Mouse (Mus musculus): ENCODE data around the gene Arfgap2. TPM values are rescaled to one million over a fixed set of nuclear protein-coding genes. Genes with fewer than 3 reads are reported as not detected.

Arfgap2 gene
- total and polyA plus RNA-seq, 3 experiments: 35.0 to 58.2 (median 54.7) TPM

GRCm38 (mm10) chr2:91256256-91257125, 8.3 kb upstream of the Arfgap2 start:
- WGBS: under 1% methylated on average over 52 of the region's 52 CpGs
- peaks cover 2% of the 10 kb centered on the region; the same call in 1 of the 2 replicates for H3K27me3 ChIP-seq (ENCODE audit: control insufficient read depth, insufficient read depth, low read length)
- H3K4me1 ChIP-seq (ENCODE audit: control insufficient read depth, insufficient read depth, low read length): peaks cover 2% of the 10 kb centered on the region
- intact Hi-C loops (cut with DNase I): loop anchor here (2.0 to 5.0 kb wide), 2 partner anchors 20 to 139 kb away; partner anchors contain the start of genes Ddb2 and Mybpc3
- H3K9ac ChIP-seq (ENCODE audit: low read depth, low read length): peak overlapping the region; percentile 93
- H3K79me2 ChIP-seq (replicated peaks; ENCODE audit: control insufficient read depth, insufficient read depth, low read length): peaks cover 2% of the 10 kb centered on the region
- no peak for TF ChIP-seq EP300 (IDR thresholded peaks at IDR 0.05; ENCODE audit: insufficient read depth, low read depth, low read length)
- TF ChIP-seq POLR2A (IDR thresholded peaks at IDR 0.05; ENCODE audit: insufficient read depth, low read depth, low read length): peak; percentile 20; the same call in 1 of the 2 replicates
- no peak for TF ChIP-seq CTCF (IDR thresholded peaks at IDR 0.05)
- H3K27ac ChIP-seq: peak overlapping the region; percentile 91
- peak; percentile 82 to 84 for DNase-seq
- H3K4me3 ChIP-seq: peak overlapping the region; percentile 75
- H3K36me3 ChIP-seq (ENCODE audit: control insufficient read depth, insufficient read depth, low read length): no peaks in the 10 kb centered on the region

DNA sequence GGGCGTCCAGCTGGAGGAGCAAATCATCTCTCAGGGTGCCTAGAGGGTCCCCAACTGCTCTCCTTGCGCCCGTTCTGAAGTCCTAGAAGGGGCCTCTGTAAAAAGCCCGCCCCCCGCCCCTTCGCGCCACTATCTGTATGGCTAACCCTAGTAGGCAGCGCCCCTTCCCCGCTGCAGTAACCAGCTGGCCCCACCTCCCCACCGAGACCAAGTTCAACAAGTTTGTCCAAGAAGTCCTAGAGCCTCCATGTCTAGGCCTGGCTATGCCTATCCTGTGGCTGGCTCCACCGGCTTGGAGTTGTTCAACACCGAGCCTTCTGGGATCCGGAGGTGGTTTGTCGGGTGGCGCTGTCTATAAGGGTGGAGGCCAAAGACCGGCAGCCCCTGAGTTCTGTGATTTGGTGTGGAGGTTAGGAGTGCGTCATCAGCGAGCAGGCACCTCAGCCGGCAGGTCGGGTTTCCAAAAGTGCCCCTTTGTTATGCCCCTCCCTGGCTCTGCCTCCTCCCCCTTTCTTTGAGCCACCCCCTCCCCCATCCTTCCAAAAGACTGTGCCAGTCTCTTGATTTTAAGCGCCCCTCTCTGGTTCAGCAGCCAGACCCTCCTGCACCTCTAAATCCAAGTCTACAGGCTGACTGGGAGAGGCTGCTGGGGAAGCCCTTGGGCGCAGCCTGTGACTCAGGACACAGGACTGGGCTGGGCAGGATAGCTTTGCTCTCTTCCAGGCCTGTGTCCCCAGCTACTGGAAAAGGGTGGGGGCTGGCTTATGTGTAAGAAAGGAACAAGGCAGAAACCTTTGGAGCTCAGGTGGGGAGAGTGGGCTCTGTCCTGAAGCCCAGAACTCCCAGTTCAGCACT, 7.4 kb upstream of the Arfgap2 start:
- Histone ChIP-seq H3K9ac (ENCODE audit: low read depth, low read length) (peak overlapping the region; percentile 93), H3K79me2 (replicated peaks; ENCODE audit: control insufficient read depth, insufficient read depth, low read length) (peaks cover 2% of the 10 kb centered on the region), H3K36me3 (ENCODE audit: control insufficient read depth, insufficient read depth, low read length) (no peaks in the 10 kb centered on the region), H3K4me3 (peak overlapping the region; percentile 75), H3K27ac (peak overlapping the region; percentile 91), H3K4me1 (ENCODE audit: control insufficient read depth, insufficient read depth, low read length) (no peaks in the 10 kb centered on the region; the same call in 1 of the 2 replicates), H3K27me3 (ENCODE audit: control insufficient read depth, insufficient read depth, low read length) (peaks cover 2% of the 10 kb centered on the region; the same call in 1 of the 2 replicates)
- DNase-seq: peak; percentile 44 to 55
- intact Hi-C loops (cut with DNase I): loop anchor here (2.0 to 5.0 kb wide), 2 partner anchors 21 to 140 kb away; partner anchors contain the start of genes Ddb2 and Mybpc3
- TF ChIP-seq POLR2A (IDR thresholded peaks at IDR 0.05; ENCODE audit: insufficient read depth, low read depth, low read length): 0 out of 2 replicates have a peak, but pooled peaks have one; percentile 5
- TF ChIP-seq CTCF (IDR thresholded peaks at IDR 0.05): no peak
- WGBS: 6% methylated on average over 22 of the region's 22 CpGs

DNA sequence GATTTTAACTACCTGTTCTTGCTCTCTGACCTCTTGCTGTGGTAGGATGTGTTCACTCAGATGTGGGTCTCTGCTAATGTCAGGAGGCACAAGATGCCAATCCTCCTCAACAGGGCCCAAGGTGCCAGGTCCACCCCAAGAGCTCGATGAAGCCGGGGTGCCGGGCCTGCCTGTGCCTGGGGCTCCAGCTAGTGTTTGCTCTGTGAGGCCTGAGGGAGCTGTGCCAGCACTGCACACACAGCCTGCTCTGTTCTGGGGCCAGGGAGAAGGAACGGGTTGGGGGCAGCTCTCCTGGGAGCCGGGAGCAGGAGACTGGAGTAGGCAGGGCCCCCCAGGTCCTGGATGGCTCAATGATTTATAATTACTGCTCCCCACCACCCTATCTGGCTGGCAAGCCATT, 6.7 kb upstream of the Arfgap2 start:
- peaks cover 2% of the 10 kb centered on the region for H3K79me2 ChIP-seq (replicated peaks; ENCODE audit: control insufficient read depth, insufficient read depth, low read length)
- H3K4me3 ChIP-seq: peak overlapping the region; percentile 75
- no peaks in the 10 kb centered on the region for H3K36me3 ChIP-seq (ENCODE audit: control insufficient read depth, insufficient read depth, low read length)
- no peaks in the 10 kb centered on the region; the same call in 1 of the 2 replicates for H3K4me1 ChIP-seq (ENCODE audit: control insufficient read depth, insufficient read depth, low read length)
- peak overlapping the region; percentile 93 for H3K9ac ChIP-seq (ENCODE audit: low read depth, low read length)
- WGBS: 58% methylated on average over 5 of the region's 5 CpGs
- peak in 1 of 2 experiments; percentile 38 for DNase-seq
- no peak for TF ChIP-seq POLR2A (IDR thresholded peaks at IDR 0.05; ENCODE audit: insufficient read depth, low read depth, low read length)
- no peak for TF ChIP-seq CTCF (IDR thresholded peaks at IDR 0.05)
- TF ChIP-seq EP300 (IDR thresholded peaks at IDR 0.05; ENCODE audit: insufficient read depth, low read depth, low read length): no peak
- intact Hi-C loops (cut with DNase I): loop anchor here (5.0 kb wide), 1 partner anchor 141 kb away; the partner anchor contains the start of gene Mybpc3
- H3K27ac ChIP-seq: peak overlapping the region; percentile 91
- peaks cover 2% of the 10 kb centered on the region; the same call in 1 of the 2 replicates for H3K27me3 ChIP-seq (ENCODE audit: control insufficient read depth, insufficient read depth, low read length)

DNA sequence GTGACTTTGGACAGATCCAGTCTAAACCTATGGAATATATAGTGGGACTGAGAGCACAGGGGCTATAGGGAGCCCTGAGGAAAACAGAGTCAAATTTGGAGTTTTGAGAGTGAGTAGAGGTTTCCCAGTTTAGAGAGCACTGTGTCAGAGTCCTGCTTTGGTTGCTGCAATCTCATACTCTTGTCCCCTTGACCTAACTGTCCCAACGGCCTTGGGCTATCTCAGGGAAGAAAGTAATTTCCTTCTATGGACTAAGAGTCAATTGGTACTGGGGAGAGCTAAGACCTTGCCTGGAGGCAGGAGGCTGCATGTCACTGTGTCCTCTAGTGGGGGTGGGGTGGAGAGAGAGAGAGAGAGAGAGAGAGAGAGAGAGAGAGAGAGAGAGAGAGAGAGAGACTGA, 5.9 kb upstream of the Arfgap2 start:
- intact Hi-C loops (cut with DNase I): loop anchor here (5.0 kb wide), 1 partner anchor 142 kb away; the partner anchor contains the start of gene Mybpc3
- DNase-seq: no peak
- H3K9ac ChIP-seq (ENCODE audit: low read depth, low read length): no peak overlapping the region
- H3K4me1 ChIP-seq (ENCODE audit: control insufficient read depth, insufficient read depth, low read length): no peaks in the 10 kb centered on the region; the same call in 1 of the 2 replicates
- WGBS: 24% methylated on average over 1 of the region's 1 CpGs
- H3K27me3 ChIP-seq (ENCODE audit: control insufficient read depth, insufficient read depth, low read length): peaks cover 2% of the 10 kb centered on the region; the same call in 1 of the 2 replicates
- peaks cover 2% of the 10 kb centered on the region for H3K79me2 ChIP-seq (replicated peaks; ENCODE audit: control insufficient read depth, insufficient read depth, low read length)
- no peaks in the 10 kb centered on the region for H3K36me3 ChIP-seq (ENCODE audit: control insufficient read depth, insufficient read depth, low read length)
- peak overlapping the region; percentile 91 for H3K27ac ChIP-seq
- TF ChIP-seq CTCF (IDR thresholded peaks at IDR 0.05): no peak
- no peak for TF ChIP-seq EP300 (IDR thresholded peaks at IDR 0.05; ENCODE audit: insufficient read depth, low read depth, low read length)
- no peak for TF ChIP-seq POLR2A (IDR thresholded peaks at IDR 0.05; ENCODE audit: insufficient read depth, low read depth, low read length)
- H3K4me3 ChIP-seq: no peak overlapping the region

DNA sequence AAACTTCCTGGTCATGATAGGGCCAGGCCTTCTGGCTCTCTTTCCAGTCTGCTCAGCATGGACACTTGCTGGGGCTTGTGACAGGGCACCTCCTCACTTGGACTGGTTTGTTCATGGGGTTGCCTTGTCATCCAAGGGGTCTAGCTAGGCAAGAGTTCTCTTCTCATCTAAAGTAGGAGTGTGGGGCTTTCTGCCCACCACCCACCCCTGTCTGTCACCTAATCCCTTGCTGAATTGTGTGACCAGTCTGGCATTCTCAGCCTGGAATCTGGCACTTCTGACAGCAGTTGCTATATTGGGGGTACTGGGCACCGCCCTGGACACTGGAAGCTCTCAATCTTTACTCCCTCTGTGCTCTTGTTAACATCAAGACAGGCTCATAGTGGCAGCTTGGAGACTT, 5.3 kb upstream of the Arfgap2 start:
- H3K4me3 ChIP-seq: peak overlapping the region; percentile 43
- WGBS: 63% methylated on average over 1 of the region's 1 CpGs
- peak overlapping the region; percentile 91 for H3K27ac ChIP-seq
- peak overlapping the region; percentile 48 for H3K9ac ChIP-seq (ENCODE audit: low read depth, low read length)
- no peaks in the 10 kb centered on the region; the same call in 1 of the 2 replicates for H3K4me1 ChIP-seq (ENCODE audit: control insufficient read depth, insufficient read depth, low read length)
- intact Hi-C loops (cut with DNase I): loop anchor here (5.0 kb wide), 1 partner anchor 142 kb away; the partner anchor contains the start of gene Mybpc3
- peaks cover 2% of the 10 kb centered on the region; the same call in 1 of the 2 replicates for H3K27me3 ChIP-seq (ENCODE audit: control insufficient read depth, insufficient read depth, low read length)
- TF ChIP-seq CTCF (IDR thresholded peaks at IDR 0.05) (no peak), EP300 (IDR thresholded peaks at IDR 0.05; ENCODE audit: insufficient read depth, low read depth, low read length) (no peak), POLR2A (IDR thresholded peaks at IDR 0.05; ENCODE audit: insufficient read depth, low read depth, low read length) (no peak; the same call in 1 of the 2 replicates)
- H3K36me3 ChIP-seq (ENCODE audit: control insufficient read depth, insufficient read depth, low read length): no peaks in the 10 kb centered on the region
- DNase-seq: peak; percentile 42 to 52
- H3K79me2 ChIP-seq (replicated peaks; ENCODE audit: control insufficient read depth, insufficient read depth, low read length): peaks cover 2% of the 10 kb centered on the region
